Mouse (Mus musculus) thymus, adult 2 months (tissue): ENCODE measurements around the gene Cog4. TPM values are rescaled to one million over a fixed set of nuclear protein-coding genes. Genes with fewer than 3 reads are reported as not detected.
"Not testable (repeated sequence)": the region's sequence is repeated elsewhere in the genome, so short reads cannot be mapped to it uniquely, and the experiment has no call there.

Experiments used
- DNase-seq: peaks from one replicate; pipeline ENCODE4 v3.0.0; 2021
- H3K27ac ChIP-seq: fragments of 200-500 bp; 2 replicates; pipeline ENCODE4 v1.5.1; 2012; ENCODE audit warnings: low read length, control low read depth; ENCODE audit not compliant: control insufficient read depth, insufficient read depth
- H3K27me3 ChIP-seq: fragments of 200-500 bp; 2 replicates; pipeline ENCODE4 v1.6.1; 2012; ENCODE audit warnings: mild to moderate bottlenecking, low read length, moderate library complexity, mixed read lengths; ENCODE audit not compliant: control insufficient read depth, insufficient read depth
- H3K36me3 ChIP-seq: fragments of 200-500 bp; 2 replicates; pipeline ENCODE4 v1.6.1; 2012; ENCODE audit warnings: mild to moderate bottlenecking, low read length, moderate library complexity; ENCODE audit not compliant: control insufficient read depth, insufficient read depth
- H3K4me1 ChIP-seq: fragments of 200-500 bp; replicated peaks from 2 replicates; pipeline ENCODE4 v1.6.1; 2012; ENCODE audit warnings: low read length; ENCODE audit not compliant: control insufficient read depth, insufficient read depth
- H3K4me3 ChIP-seq: fragments of 200-500 bp; 2 replicates; pipeline ENCODE4 v1.5.1; 2012; ENCODE audit warnings: mild to moderate bottlenecking, low read length, control low read depth, moderate library complexity; ENCODE audit not compliant: control insufficient read depth, insufficient read depth
- CTCF ChIP-seq: fragments of 200-500 bp; IDR thresholded peaks from 2 replicates; pipeline ENCODE4 v1.5.1; 2012; ENCODE audit warnings: mild to moderate bottlenecking, control low read depth, low read length, moderate library complexity, borderline replicate concordance; ENCODE audit not compliant: control insufficient read depth, poor library complexity, insufficient read depth; ENCODE audit errors: extremely low read depth
- POLR2A ChIP-seq: fragments of 200-500 bp; IDR thresholded peaks from 2 replicates; pipeline ENCODE4 v1.6.1; 2012; ENCODE audit warnings: mild to moderate bottlenecking, low read length, control low read depth, moderate library complexity; ENCODE audit not compliant: control insufficient read depth, poor library complexity, insufficient read depth; ENCODE audit errors: extremely low read depth
- WGBS: fragments of 180-500 bp; shearing (Covaris S2); methylation state at CpG from one replicate; pipeline ENCODE4 v1.1.7; 2018; 5-methylcytosine and 5-hydroxymethylcytosine counted together
- polyA plus RNA-seq: library from polyadenylated mRNA; depleted of rRNA; stranded (reverse); fragments of >200 nt; gene quantifications from 2 replicates; pipeline ENCODE4 v1.2.3, GENCODE M21; 2012

Gene Cog4
- polyA plus RNA-seq, 1 experiment = 38.3 TPM

DNA sequence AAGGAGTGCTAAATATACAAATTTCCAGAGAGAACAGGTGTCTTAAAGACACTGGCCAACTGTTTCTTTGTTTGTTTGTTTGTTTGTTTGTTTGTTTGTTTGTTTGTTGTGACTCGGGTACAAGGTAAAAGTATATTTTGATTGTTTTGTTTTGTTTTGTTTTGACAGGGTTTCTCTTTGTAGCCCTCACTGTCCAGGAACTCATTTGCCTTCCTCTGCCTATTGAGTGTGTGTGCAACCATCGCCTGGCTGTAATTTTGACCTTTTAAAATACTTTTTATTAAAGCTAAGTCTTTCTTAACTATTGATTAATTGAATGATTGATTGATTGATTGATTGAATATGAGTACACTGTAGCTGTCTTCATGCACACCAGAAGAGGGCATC lies 56.2 kb downstream of the Cog4 start:
- TF ChIP-seq POLR2A = no peak
- no peak for TF ChIP-seq CTCF
- no peak for DNase-seq
- Histone ChIP-seq H3K36me3 (no peaks in the 10 kb centered on the region), H3K4me3 (no peak overlapping the region), H3K27me3 (no peaks in the 10 kb centered on the region), H3K27ac (no peak overlapping the region), H3K4me1 (no peaks in the 10 kb centered on the region)
- 69% methylated on average over 2 of the region's 2 CpGs for WGBS

DNA sequence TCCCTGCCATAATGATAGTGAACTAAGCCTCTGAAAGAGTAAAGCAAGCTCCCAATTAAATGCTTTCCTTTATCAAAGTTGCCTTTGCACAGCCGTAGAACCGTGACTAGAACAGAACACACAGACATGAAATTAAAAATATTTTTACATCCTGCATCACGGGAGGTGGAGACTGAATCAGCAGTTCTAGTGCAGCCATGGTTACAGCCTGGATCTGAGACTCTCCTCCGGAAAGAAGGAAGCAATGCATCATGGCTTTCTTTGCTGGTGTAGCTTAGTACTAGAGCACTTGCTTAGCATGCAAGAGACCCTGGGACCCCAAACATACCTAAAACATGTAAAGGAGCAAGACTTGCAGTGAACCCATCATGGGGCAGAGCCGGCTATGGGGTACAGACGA lies 59.0 kb downstream of the Cog4 start:
- H3K36me3 ChIP-seq = no peaks in the 10 kb centered on the region
- WGBS = 86% methylated on average over 6 of the region's 6 CpGs
- no peaks in the 10 kb centered on the region for H3K4me1 ChIP-seq
- DNase-seq = no peak
- no peaks in the 10 kb centered on the region for H3K27me3 ChIP-seq
- H3K27ac ChIP-seq = no peak overlapping the region
- H3K4me3 ChIP-seq = no peak overlapping the region
- TF ChIP-seq CTCF (no peak), POLR2A (no peak)

GRCm38 (mm10) chr8:110906682-110907081 lies 60.3 kb downstream of the Cog4 start:
- Histone ChIP-seq H3K4me1 (no peaks in the 10 kb centered on the region), H3K36me3 (no peaks in the 10 kb centered on the region), H3K27me3 (no peaks in the 10 kb centered on the region), H3K4me3 (no peak overlapping the region), H3K27ac (no peak overlapping the region)
- DNase-seq = no peak
- TF ChIP-seq POLR2A (no peak), CTCF (no peak)
- WGBS = 100% methylated on average over 1 of the region's 1 CpGs

- not testable (repeated sequence) for H3K36me3 ChIP-seq, H3K4me3 ChIP-seq, DNase-seq, H3K4me1 ChIP-seq, H3K27me3 ChIP-seq, H3K27ac ChIP-seq
These were observed 63.5 kb downstream of the Cog4 start for GRCm38 (mm10) chr8:110909850-110910249.

GRCm38 (mm10) chr8:110911576-110912570 lies 65.5 kb downstream of the Cog4 start:
- TF ChIP-seq POLR2A (no peak), CTCF (no peak)
- H3K4me3 ChIP-seq = no peak overlapping the region
- H3K27ac ChIP-seq = no peak overlapping the region
- H3K27me3 ChIP-seq = no peaks in the 10 kb centered on the region
- WGBS = 32% methylated on average over 15 of the region's 15 CpGs
- DNase-seq = no peak
- H3K4me1 ChIP-seq = peaks cover 4% of the 10 kb centered on the region; the same call in 1 of the 2 replicates
- no peaks in the 10 kb centered on the region for H3K36me3 ChIP-seq

GRCm38 (mm10) chr8:110917415-110917814 lies 71.0 kb downstream of the Cog4 start:
- H3K36me3 ChIP-seq = no peaks in the 10 kb centered on the region
- DNase-seq = no peak
- WGBS = 46% methylated on average over 2 of the region's 2 CpGs
- TF ChIP-seq CTCF (no peak), POLR2A (no peak)
- H3K27me3 ChIP-seq = no peaks in the 10 kb centered on the region
- peaks cover 14% of the 10 kb centered on the region for H3K4me1 ChIP-seq
- H3K4me3 ChIP-seq = no peak overlapping the region
- no peak overlapping the region for H3K27ac ChIP-seq
